Mouse (Mus musculus): ENCODE data around the gene Prr19.

DNA sequence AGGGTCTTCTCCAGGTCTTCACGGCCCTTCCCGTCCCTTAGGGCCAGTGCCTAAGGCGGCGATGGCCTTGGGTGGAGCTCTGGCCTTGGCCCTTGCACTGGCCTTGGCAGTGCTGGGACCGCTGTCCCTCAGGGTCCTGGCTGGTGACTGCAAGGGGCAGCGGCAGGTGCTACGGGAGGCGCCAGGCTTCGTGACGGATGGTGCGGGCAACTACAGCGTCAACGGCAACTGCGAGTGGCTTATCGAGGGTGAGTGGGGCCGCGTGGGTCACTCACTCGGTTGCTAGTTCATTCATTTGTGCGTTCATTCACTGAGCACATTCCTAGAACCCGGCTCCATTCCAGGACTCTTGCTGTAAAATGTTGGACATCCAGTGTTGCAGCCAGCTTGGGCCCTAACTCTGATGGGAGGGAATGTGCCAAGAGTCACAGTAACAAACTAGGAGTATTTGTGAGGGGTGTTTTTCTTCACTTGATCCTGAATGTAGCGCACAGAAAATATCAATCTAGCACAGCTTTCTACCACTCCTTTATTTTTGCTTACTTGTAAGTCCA lies 16.3 kb downstream of the Prr19 start:
- no peak for TF ChIP-seq CTCF (IDR thresholded peaks at IDR 0.05; ENCODE audit: low read depth)
- no peak for TF ChIP-seq EP300 (IDR thresholded peaks at IDR 0.05; ENCODE audit: low read depth)
